Comparison of ENCODE assay signal across 25 mouse cellular contexts in genomic region chr2:166077371-166077770, GRCm38 (mm10).
"Had no signal": no experiment of that assay in that cellular context is flagged by ENCODE, and none has a peak within 500 bp of the region (broad histone marks: within the 10 kb centered on the region; RNA-seq: fewer than 3 reads in every experiment).

No protein-coding gene starts in this region.

- H3K9ac ChIP-seq: embryonic facial prominence, embryonic 12.5 days; embryonic facial prominence, embryonic 13.5 days; embryonic facial prominence, embryonic 15.5 days; forebrain, embryonic 12.5 days; forebrain, embryonic 13.5 days; forebrain, embryonic 15.5 days; forebrain, postnatal 0 days had no signal

- DNase-seq: cerebellum, adult 2 months; cerebellum, adult 8-10 months; cerebellum, adult 9-10 months; cerebellum, adult 9-11 months; cerebellum, postnatal 36 days; embryo, embryonic 11 days; forebrain, postnatal 0 days; gastrocnemius, adult 2 months; gastrocnemius, postnatal 10 days; gastrocnemius, postnatal 14 days; gastrocnemius, postnatal 25 days; gastrocnemius, postnatal 36 days; heart, adult 18-20 months; heart, adult 2 months had no signal

- ATAC-seq: forebrain, embryonic 13.5 days; forebrain, embryonic 14.5 days; forebrain, embryonic 15.5 days; forebrain, embryonic 16.5 days; forebrain, postnatal 0 days had no signal

- H3K4me1 ChIP-seq: embryonic facial prominence, embryonic 12.5 days; forebrain, embryonic 15.5 days had no signal

- H3K4me2 ChIP-seq: embryonic facial prominence, embryonic 12.5 days; embryonic facial prominence, embryonic 13.5 days; embryonic facial prominence, embryonic 15.5 days; forebrain, embryonic 12.5 days; forebrain, embryonic 13.5 days; forebrain, embryonic 15.5 days had no signal

- H3K9me3 ChIP-seq: embryonic facial prominence, embryonic 10.5 days; embryonic facial prominence, embryonic 12.5 days; embryonic facial prominence, embryonic 13.5 days; embryonic facial prominence, embryonic 15.5 days; forebrain, embryonic 10.5 days; forebrain, embryonic 12.5 days; forebrain, embryonic 13.5 days; forebrain, embryonic 15.5 days had no signal

- H3K4me3 ChIP-seq: embryonic facial prominence, embryonic 10.5 days; embryonic facial prominence, embryonic 12.5 days; embryonic facial prominence, embryonic 13.5 days; embryonic facial prominence, embryonic 15.5 days; erythroblast, embryonic 14.5 days; forebrain, embryonic 10.5 days; forebrain, embryonic 12.5 days; forebrain, embryonic 13.5 days; forebrain, embryonic 15.5 days; gastrocnemius, adult 2 months; heart, adult 2 months had no signal

- H3K27ac ChIP-seq: embryonic facial prominence, embryonic 10.5 days; embryonic facial prominence, embryonic 12.5 days; embryonic facial prominence, embryonic 13.5 days; embryonic facial prominence, embryonic 15.5 days; forebrain, embryonic 10.5 days; forebrain, embryonic 12.5 days; forebrain, embryonic 13.5 days; forebrain, embryonic 15.5 days; gastrocnemius, adult 2 months; heart, adult 2 months had no signal

- H3K27me3 ChIP-seq: embryonic facial prominence, embryonic 12.5 days; embryonic facial prominence, embryonic 13.5 days; embryonic facial prominence, embryonic 15.5 days; forebrain, embryonic 12.5 days; forebrain, embryonic 13.5 days; forebrain, embryonic 15.5 days had no signal
